Mouse (Mus musculus) T-cell, adult 2 months (primary cell): ENCODE measurements at regions not wholly inside any gene's neighbourhood (a gene's known extent, or its start where the extent isn't known, plus 50 kb on each side); places are given as distances from the start of the nearest gene placed in this dataset.

Experiments used
- DNase-seq: peaks from one replicate; pipeline ENCODE4 v3.0.0; 2022; ENCODE audit warnings: low spot score

DNA sequence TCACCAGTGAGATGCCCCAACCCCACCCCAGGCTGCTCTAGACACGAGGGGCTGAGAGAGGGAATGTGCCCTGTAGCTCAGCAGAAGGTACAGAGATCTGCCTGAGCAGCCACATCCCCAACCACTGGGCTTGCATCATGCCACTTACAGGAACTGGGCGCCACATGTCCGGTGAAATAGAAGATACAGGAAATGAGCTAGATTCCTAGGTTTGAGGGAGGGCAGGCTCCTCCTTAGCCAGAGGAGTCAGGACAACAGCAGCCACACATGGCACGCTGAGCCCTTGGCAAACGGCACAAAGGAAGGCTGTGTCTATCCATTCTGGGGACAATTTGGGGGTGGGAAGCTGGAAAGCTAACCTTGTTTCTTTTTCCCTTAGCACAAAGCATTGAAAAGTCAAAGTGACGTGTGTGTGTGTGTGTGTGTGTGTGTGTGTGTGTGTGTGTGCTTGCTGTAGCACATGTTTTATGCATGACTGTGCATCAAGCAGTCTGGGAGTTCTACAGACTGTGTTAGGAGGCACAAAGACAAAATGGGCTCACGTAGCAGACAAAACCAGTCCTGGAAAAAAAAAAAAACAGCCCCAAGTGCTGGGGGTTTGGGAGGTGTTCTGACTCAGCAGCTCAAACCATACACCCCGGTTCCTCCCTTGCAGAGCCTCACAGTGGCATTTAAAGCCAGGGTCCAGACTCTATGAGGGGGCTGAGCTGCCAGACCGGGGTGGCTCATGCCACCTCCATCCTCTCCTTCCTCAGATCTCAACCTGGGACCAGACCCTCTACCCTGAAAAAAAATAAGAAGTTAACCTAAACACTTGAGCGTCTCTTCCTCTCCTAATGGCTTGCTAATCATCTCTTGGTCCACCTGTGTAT, 343.7 kb upstream of the Smim15 start:
- peak; percentile 2 for DNase-seq

DNA sequence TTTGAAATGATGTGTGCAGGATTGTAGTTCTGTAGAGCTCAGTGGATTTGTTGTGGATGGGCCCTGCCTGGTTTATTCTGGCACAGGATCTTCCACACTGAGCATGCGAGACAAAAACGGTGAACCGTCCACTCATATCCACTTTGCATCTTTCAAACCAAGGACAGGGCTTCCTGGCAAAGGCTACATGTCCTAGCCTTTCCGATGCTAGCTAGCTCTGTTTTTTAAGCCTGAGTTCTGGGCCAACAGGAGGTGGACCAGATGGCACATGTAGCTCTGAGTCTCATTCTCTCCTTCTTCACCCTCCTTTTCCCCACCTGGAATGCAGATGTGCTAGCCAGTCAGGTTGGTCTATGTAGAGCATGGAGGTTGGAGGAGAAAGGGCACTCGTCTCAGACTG, 345.0 kb upstream of the Smim15 start:
- no peak for DNase-seq

- DNase-seq: no peak
Observed at GRCm38 (mm10) chr13:107698345-107698744, 345.9 kb upstream of the Smim15 start.

GRCm38 (mm10) chr13:107692123-107692830, 352.0 kb upstream of the Smim15 start:
- DNase-seq: no peak

DNA sequence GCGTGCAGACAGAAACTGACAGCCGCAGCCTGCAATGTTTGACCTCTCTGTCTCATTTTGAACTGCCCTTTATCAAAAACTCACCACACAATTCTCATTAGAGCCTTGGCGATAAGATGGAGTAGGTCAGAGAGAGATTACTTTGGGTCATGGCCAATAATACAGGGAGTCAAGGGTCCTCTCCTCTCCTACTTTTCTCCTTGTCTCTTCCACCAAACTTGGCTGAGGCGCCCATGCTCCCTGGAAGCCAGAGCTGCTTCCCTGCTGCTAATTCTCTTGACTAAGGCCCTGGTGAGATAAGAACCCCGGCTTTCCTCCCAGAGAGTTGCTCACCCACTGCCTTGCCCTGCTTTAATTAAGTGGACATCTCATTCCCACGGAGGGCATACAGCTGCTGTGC, 355.3 kb upstream of the Smim15 start:
- DNase-seq: no peak

- no peak for DNase-seq
Observed at GRCm38 (mm10) chr13:107685231-107685630, 359.0 kb upstream of the Smim15 start.

DNA sequence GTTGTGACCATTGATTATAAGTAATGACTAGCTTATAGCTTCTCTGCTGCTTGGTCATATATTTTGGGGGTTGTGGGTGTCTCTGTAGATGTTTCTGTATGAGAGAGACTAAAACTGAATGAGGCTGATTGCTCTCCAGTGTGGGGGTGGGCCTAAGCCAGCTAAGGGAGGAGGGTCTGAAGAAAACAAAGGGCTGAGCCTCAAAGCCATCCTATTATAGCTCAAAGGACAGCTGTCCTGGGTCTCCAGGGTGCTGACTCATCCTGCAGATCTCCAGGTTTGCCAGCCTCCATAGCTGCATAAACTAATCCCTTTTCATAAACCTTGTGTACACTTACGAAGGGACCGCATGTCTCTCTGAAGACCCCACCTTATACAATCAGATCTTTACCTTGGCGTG, 360.3 kb upstream of the Smim15 start:
- no peak for DNase-seq

GRCm38 (mm10) chr13:107681719-107682118, 362.5 kb upstream of the Smim15 start:
- DNase-seq: no peak

- DNase-seq: no peak
Observed at GRCm38 (mm10) chr13:107678860-107679259, 365.4 kb upstream of the Smim15 start.

- DNase-seq: no peak
Observed at GRCm38 (mm10) chr13:107677091-107677470, 367.2 kb upstream of the Smim15 start.

DNA sequence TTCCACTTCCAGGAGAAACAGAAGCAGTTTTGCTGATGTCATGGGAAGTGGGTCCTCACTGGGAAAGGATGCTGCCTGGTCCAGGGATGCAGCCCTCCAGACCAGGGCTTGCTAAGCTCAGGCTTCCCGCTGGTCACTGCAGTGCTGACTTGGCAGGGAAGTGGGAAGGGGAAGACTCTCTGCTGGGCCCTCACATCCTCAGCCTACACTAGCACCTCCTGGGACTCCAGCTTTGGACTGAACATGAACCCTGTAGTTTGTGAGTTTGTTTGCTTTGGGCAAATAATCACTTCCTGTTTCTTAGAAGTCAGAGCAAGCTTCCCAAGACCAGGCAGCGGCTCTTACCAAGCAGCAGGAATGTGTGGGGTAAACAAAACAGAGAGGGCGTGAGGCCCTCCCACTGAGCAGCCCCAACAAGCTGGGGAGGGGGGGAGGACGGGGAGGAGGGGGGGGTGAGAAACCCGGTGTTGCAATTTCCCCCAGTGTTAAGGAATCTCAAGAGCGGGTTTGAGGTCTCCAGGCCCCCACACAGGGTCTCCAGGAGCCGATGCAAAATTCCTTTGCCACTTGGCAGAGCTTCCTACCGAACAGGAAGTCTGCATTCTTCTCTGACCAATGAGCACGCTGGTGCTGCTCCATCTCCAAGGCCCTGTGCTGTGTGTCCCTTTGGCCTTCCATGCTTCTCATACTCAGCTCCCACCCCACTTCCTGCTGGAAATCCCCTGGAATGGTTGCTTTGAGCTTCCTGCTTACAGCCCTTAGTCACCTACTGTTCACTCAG, 367.7 kb upstream of the Smim15 start:
- no peak for DNase-seq

DNA sequence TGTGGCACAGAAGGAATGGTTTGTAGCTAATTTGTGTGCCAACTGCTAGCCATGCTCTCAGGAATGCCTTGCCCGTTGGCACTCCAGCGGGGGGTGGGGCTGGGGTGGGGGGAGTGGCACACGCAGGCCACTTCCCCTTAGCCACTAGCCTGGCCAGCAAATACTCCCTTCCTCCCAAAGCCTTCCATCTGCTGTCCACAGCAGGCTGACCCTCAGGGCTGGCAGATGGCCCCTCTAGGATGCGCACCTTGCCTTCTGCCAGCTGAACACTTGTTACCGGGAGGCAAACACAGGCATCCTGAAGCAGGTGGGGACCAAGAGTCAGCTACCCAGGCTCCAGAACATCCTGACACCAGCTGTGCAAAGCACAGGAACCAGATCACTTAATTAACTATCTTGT, 372.1 kb upstream of the Smim15 start:
- DNase-seq: no peak

DNA sequence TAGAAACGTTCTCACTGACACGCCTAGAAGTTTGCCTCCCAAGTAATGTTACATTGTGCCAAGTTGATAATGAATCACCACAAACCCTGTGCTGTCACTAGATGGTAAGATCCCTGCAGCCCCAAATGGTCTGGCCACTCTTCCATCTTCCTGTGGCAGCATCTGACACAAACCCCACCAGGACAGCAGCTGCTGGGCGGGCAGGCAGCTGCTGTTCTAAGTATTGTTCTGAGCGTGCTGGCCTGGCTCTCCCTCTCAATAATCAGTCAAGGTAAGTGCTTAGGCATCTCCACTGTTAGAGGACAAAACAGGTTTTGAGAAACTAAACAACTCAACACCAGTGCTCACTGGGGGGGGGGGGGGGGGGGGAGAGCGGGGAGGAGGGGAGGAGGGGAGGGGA, 375.7 kb upstream of the Smim15 start:
- no peak for DNase-seq

GRCm38 (mm10) chr13:107665775-107666174, 378.5 kb upstream of the Smim15 start:
- DNase-seq: no peak

GRCm38 (mm10) chr13:107664197-107664596, 380.0 kb upstream of the Smim15 start:
- DNase-seq: no peak

- DNase-seq: no peak
Observed at GRCm38 (mm10) chr13:107663745-107664144, 380.5 kb upstream of the Smim15 start.

DNA sequence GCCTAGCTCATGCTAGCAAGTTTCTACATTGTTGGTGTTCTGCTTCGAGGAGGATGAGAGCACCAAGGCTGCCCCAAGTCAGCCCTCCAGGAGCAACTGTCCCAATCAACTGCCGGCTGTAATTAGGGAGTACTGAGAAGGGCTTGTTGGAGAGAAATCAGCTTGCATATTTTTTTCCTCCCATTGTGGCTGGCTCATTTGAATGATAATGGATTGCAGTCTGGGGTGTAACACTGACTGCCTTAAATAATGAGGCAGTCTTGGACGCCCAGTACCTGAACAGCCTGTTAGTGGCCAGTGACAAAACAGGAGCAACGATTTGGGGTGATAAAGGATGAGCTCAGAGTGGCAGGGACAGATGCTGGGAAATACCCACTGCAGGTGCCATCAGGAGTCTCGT, 382.8 kb upstream of the Smim15 start:
- no peak for DNase-seq

DNA sequence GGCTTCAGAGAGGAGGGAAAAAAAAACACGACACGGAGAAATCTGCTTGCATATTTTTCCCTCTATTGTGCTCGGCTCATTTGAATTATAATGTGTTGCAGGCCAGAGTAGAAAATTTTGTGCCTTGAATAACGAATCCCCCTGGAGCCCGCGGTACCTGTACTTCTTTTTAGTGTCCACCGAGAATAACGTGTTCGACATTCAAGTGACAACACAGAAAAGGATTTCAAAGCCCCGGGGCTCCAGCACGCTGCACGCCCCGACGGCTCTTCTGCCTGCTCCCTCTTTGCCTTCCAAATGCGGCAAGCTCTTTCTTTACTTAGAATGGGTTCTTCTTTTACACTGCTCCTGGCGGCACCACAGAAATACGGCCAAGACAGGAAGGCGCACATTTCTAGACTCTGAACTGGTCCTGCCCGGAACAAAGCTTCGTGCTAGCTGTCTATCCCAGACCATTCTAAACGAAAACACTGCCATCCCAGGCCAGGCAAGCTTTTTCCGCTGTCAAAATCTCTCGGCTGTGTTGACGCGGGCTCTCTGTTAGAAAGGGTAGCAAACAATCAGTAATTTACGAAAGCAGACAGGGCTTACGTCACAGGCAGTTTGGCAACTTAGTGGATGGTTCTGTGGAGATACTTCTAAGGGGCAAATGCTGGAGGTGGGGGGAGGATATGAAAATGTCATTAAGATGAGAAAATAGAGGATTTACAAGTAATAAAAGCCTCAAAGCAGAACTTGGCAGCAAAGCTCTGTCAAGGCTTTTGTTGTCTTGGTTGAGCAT, 398.2 kb upstream of the Smim15 start:
- DNase-seq: peak; percentile 15

- DNase-seq: no peak
Observed at GRCm38 (mm10) chr13:107645121-107645864, 399.0 kb upstream of the Smim15 start.

- no peak for DNase-seq
Observed at GRCm38 (mm10) chr13:107644705-107645104, 399.5 kb upstream of the Smim15 start.
